Mouse (Mus musculus) lung, adult 2 months (tissue): ENCODE measurements around the gene Tmem53.

Source experiments
- CTCF ChIP-seq: fragments of 200-500 bp; IDR thresholded peaks from 2 replicates; pipeline ENCODE4 v1.5.1; 2011; ENCODE audit warnings: mild to moderate bottlenecking, low read length, control low read depth; ENCODE audit not compliant: insufficient read depth
- POLR2A ChIP-seq: fragments of 200-500 bp; IDR thresholded peaks from 2 replicates; pipeline ENCODE4 v1.6.1; 2011; ENCODE audit warnings: low read depth, mild to moderate bottlenecking, control low read depth, low read length, borderline replicate concordance; ENCODE audit errors: extremely low read depth

GRCm38 (mm10) chr4:117221836-117222235, 29.9 kb upstream of the Tmem53 start:
- no peak for TF ChIP-seq CTCF
- no peak for TF ChIP-seq POLR2A
